Mouse (Mus musculus) stomach, postnatal 0 days (tissue): Measurements from ENCODE around the gene Ablim2.

ENCODE experiments used
- CTCF ChIP-seq: IDR thresholded peaks from 2 replicates; pipeline ENCODE4 v1.5.1; 2016; ENCODE audit warnings: antibody characterized with exemption, low read depth, mild to moderate bottlenecking, moderate library complexity
- EP300 ChIP-seq: optimal IDR thresholded peaks from 2 replicates; pipeline ENCODE3; 2016; ENCODE audit warnings: antibody characterized with exemption

- no peak for TF ChIP-seq EP300
- TF ChIP-seq CTCF, result no peak
Measured at GRCm38 (mm10) chr5:35907090-35907489, 149.4 kb downstream of the Ablim2 start.
